Comparison of ENCODE assay signal across 12 mouse cellular contexts in genomic region chr9:100452432-100452831, GRCm38 (mm10). TPM values are rescaled to one million over a fixed set of nuclear protein-coding genes. Genes with fewer than 3 reads are reported as not detected.
DNase-seq lines count a peak whose midpoint lies in the region; ATAC-seq and TF ChIP-seq lines count a peak whose summit lies in the region.
"Had no signal": no experiment of that assay in that cellular context is flagged by ENCODE, and none has a peak within 500 bp of the region (broad histone marks: within the 10 kb centered on the region; RNA-seq: fewer than 3 reads in every experiment).

No protein-coding gene starts in this region.

- peaks cover 7 to 15% of the 10 kb centered on the region in 2 experiments; a peak in 3 of 4 replicates for H3K4me1 ChIP-seq in heart, embryonic 14.5 days (ENCODE audit: control insufficient read depth in 2 of 2, insufficient read depth in 2 of 2, low read length in 2 of 2)
- peaks cover 4% of the 10 kb centered on the region; the same call in 1 of the 2 replicates for H3K4me1 ChIP-seq in intestine, embryonic 15.5 days (replicated peaks)
- 0 out of 2 replicates have a peak, but pooled peaks cover 10% of the 10 kb centered on the region for H3K4me1 ChIP-seq in hindbrain, embryonic 12.5 days

- TF ChIP-seq CTCF in left cerebral cortex, adult 2 months (IDR thresholded peaks at IDR 0.05) = no peak

- 34% methylated on average over 6 of the region's 6 CpGs for WGBS in heart, embryonic 14.5 days
- WGBS in intestine, embryonic 15.5 days = 49% methylated on average over 6 of the region's 6 CpGs
- 78% methylated on average over 6 of the region's 6 CpGs for WGBS in hindbrain, embryonic 12.5 days

- no peak for DNase-seq in heart, postnatal 10 days
- DNase-seq in left cerebral cortex, adult 11 months (ENCODE audit: low spot score) = peak; percentile 6
- DNase-seq in left cerebral cortex, adult 2 months (ENCODE audit: extremely low spot score in 1 of 2, low spot score in 2 of 2) = no peak
- peak; percentile 32 to 50 for DNase-seq in lung, postnatal 4 days
- DNase-seq in frontal cortex, adult 2 months (ENCODE audit: extremely low spot score in 1 of 2, low spot score in 1 of 2) = no peak
- DNase-seq: cerebellum, adult 9-11 months; liver, postnatal 0 days had no signal

- H3K4me3 ChIP-seq in heart, embryonic 14.5 days (ENCODE audit: control insufficient read depth in 1 of 2, insufficient read depth in 1 of 2, low read depth in 1 of 2, low read length in 2 of 2) = no peak overlapping the region
- H3K4me3 ChIP-seq in left cerebral cortex, adult 2 months = no peak overlapping the region
- H3K4me3 ChIP-seq in intestine, embryonic 15.5 days (replicated peaks) = no peak overlapping the region
- no peak overlapping the region for H3K4me3 ChIP-seq in hindbrain, embryonic 12.5 days
- H3K4me3 ChIP-seq: embryonic facial prominence, embryonic 13.5 days had no signal

- ATAC-seq in heart, embryonic 14.5 days (ENCODE audit: insufficient number of reproducible peaks, insufficient read depth, low FRiP score, low read depth) = peak; percentile 72
- peak; percentile 54 for ATAC-seq in intestine, embryonic 15.5 days
- ATAC-seq in hindbrain, embryonic 12.5 days (ENCODE audit: low FRiP score) = no peak
- ATAC-seq: forebrain, embryonic 16.5 days; liver, postnatal 0 days had no signal

- intact Hi-C loops in heart, postnatal 10 days (cut with DNase I) = loop anchor here (5.0 to 10.0 kb wide), 2 partner anchors 552 to 705 kb away; no protein-coding TSS in a partner anchor
- intact Hi-C loops in left cerebral cortex, adult 2 months (cut with DNase I) = loop anchor here (5.0 to 10.0 kb wide), 2 partner anchors 552 to 705 kb away; no protein-coding TSS in a partner anchor

- H3K9ac ChIP-seq in heart, embryonic 14.5 days (ENCODE audit: low read length) = no peak overlapping the region
- H3K9ac ChIP-seq in intestine, embryonic 15.5 days = no peak overlapping the region
- H3K9ac ChIP-seq in hindbrain, embryonic 12.5 days = no peak overlapping the region
- H3K9ac ChIP-seq: embryonic facial prominence, embryonic 13.5 days; liver, postnatal 0 days had no signal

- H3K27me3 ChIP-seq in heart, embryonic 14.5 days (ENCODE audit: control insufficient read depth, insufficient read depth, low read length) = peaks cover 12% of the 10 kb centered on the region; the same call in 1 of the 2 replicates
- no peaks in the 10 kb centered on the region for H3K27me3 ChIP-seq in intestine, embryonic 15.5 days (replicated peaks)
- peaks cover 3% of the 10 kb centered on the region for H3K27me3 ChIP-seq in hindbrain, embryonic 12.5 days

- peak overlapping the region; percentile 16; the same call in 1 of the 2 replicates for H3K4me2 ChIP-seq in heart, embryonic 14.5 days (ENCODE audit: low read length)
- H3K4me2 ChIP-seq in intestine, embryonic 15.5 days (replicated peaks) = no peak overlapping the region
- H3K4me2 ChIP-seq in hindbrain, embryonic 12.5 days (replicated peaks) = no peak overlapping the region
- H3K4me2 ChIP-seq: embryonic facial prominence, embryonic 13.5 days had no signal

- no peaks in the 10 kb centered on the region for H3K36me3 ChIP-seq in heart, embryonic 14.5 days (ENCODE audit: control insufficient read depth, insufficient read depth, low read length)
- no peaks in the 10 kb centered on the region for H3K36me3 ChIP-seq in intestine, embryonic 15.5 days
- no peaks in the 10 kb centered on the region for H3K36me3 ChIP-seq in hindbrain, embryonic 12.5 days
- H3K36me3 ChIP-seq: embryonic facial prominence, embryonic 13.5 days had no signal

- no peaks in the 10 kb centered on the region for H3K9me3 ChIP-seq in heart, embryonic 14.5 days (ENCODE audit: control insufficient read depth, low read length)
- H3K9me3 ChIP-seq in intestine, embryonic 15.5 days = no peaks in the 10 kb centered on the region
- no peaks in the 10 kb centered on the region for H3K9me3 ChIP-seq in hindbrain, embryonic 12.5 days (replicated peaks)
- H3K9me3 ChIP-seq: embryonic facial prominence, embryonic 13.5 days had no signal

- no peak overlapping the region; a peak in 1 of 4 replicates for H3K27ac ChIP-seq in heart, embryonic 14.5 days (replicated peaks in 1 of 2; ENCODE audit: control insufficient read depth in 1 of 2, insufficient read depth in 1 of 2, low read depth in 2 of 2, low read length in 2 of 2)
- no peak overlapping the region for H3K27ac ChIP-seq in left cerebral cortex, adult 2 months
- no peak overlapping the region for H3K27ac ChIP-seq in intestine, embryonic 15.5 days
- no peak overlapping the region for H3K27ac ChIP-seq in hindbrain, embryonic 12.5 days
- H3K27ac ChIP-seq: embryonic facial prominence, embryonic 13.5 days had no signal

RNA-seq across cellular contexts. Expression of gene Il20rb, which starts 34.2 kb away (rescaled TPM):
- polyA plus RNA-seq in heart, embryonic 14.5 days (2014; fragmentation: Nextera tagmentation; extraction: Ambion mirVana) = 0.69 and 0.94 TPM in 2 replicates
- 1 to 10 TPM; 2.2 to 4.4 TPM for total RNA-seq in heart, postnatal 10 days (2021)
- total RNA-seq in left cerebral cortex, adult 2 months (2021) = under 1 TPM; 0.23 to 0.38 TPM
- polyA plus RNA-seq in intestine, embryonic 15.5 days (2015; fragmentation: Nextera tagmentation; extraction: Ambion mirVana) = 1.3 and 1.4 TPM in 2 replicates
- polyA plus RNA-seq in frontal cortex, adult 2 months (2012; rRNA removed) = 1.0 and 1.5 TPM in 2 replicates
- 0.42 and 0.87 TPM in 2 replicates for polyA plus RNA-seq in hindbrain, embryonic 12.5 days (2016; fragmentation: Nextera tagmentation; extraction: Ambion mirVana)

Comparison
In these comparisons a context has a peak if more than half of its experiments do, and no peak if none do; other contexts are left out.
1. DNase-seq: peak in left cerebral cortex, adult 11 months (single experiment) and lung, postnatal 4 days (2 of 2); none in heart, postnatal 10 days (0 of 2), left cerebral cortex, adult 2 months (0 of 2) and frontal cortex, adult 2 months (0 of 2).